Mouse (Mus musculus): ENCODE results near the gene Fcnb.

DNA sequence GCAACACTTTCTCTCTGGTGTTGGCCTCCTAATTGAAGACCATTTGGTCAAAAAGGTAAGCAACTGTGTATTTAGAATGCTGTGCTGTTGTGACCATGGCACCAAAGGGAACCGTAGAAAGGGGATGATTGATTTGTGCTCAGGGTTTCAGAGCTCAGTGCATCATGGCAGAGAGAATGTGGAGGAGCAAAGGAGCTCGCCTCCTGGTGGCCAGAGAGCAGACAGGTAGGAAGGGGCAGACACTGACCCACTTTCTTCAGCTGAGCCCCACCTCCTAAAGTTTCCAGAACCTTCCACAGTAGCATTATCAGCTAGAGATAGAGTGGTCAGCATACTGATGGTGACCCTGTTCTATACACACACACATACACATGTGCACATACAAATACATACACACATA lies 21.3 kb upstream of the Fcnb start:
- TF ChIP-seq POLR2A (IDR thresholded peaks at IDR 0.05; ENCODE audit: insufficient read depth, low read depth, low read length) (no peak), EP300 (IDR thresholded peaks at IDR 0.05; ENCODE audit: insufficient read depth, low read depth, low read length) (no peak)

Data from heart, adult 2 months (tissue).